Mouse (Mus musculus): ENCODE results near the gene Xpo4. TPM values are rescaled to one million over a fixed set of nuclear protein-coding genes. Genes with fewer than 3 reads are reported as not detected.
A peak's percentile ranks its signal among the peaks of the same experiment; 100 is the strongest.
"Not testable (repeated sequence)": the region's sequence is repeated elsewhere in the genome, so short reads cannot be mapped to it uniquely, and the experiment has no call there.

Gene Xpo4
- polyA plus RNA-seq, 1 experiment from 2014 or later, result 36.7 TPM

DNA sequence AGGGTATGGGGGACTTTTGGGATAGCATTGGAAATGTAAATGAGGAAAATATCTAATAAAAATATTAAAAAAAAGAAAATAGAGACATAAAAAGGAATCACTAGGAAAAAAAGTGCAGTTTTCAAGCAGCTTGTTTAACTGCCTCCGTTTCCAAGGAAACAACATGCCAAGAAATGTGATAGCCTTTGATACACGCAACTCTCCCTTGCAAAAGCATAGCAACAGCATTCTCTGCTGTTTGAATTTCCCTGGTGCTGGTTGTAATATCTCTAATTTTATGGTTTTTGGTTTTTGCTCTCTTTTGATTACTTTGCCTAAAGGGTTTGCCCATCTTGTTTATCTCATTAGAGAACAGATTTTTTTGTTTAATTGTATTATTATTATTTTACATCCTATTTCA, 10.3 kb upstream of the Xpo4 start:
- Histone ChIP-seq H3K27me3 (ENCODE audit: control insufficient read depth, insufficient read depth, low read length) (no peaks in the 10 kb centered on the region), H3K4me1 (ENCODE audit: control insufficient read depth, insufficient read depth, low read length) (no peaks in the 10 kb centered on the region), H3K9ac (ENCODE audit: low read length) (no peak overlapping the region), H3K4me2 (ENCODE audit: low read depth, severe bottlenecking) (no peak overlapping the region), H3K36me3 (ENCODE audit: control insufficient read depth, insufficient read depth, low read length) (no peaks in the 10 kb centered on the region), H3K4me3 (ENCODE audit: low read depth, low read length) (no peak overlapping the region), H3K27ac (replicated peaks; ENCODE audit: low read depth, low read length) (no peak overlapping the region), H3K9me3 (ENCODE audit: control insufficient read depth, low read length) (no peaks in the 10 kb centered on the region)
- ATAC-seq (ENCODE audit: insufficient number of reproducible peaks, low FRiP score, low TSS enrichment, low read depth), result no peak
- DNase-seq (ENCODE audit: low spot score), result no peak
- WGBS, result 58% methylated on average over 2 of the region's 2 CpGs

DNA sequence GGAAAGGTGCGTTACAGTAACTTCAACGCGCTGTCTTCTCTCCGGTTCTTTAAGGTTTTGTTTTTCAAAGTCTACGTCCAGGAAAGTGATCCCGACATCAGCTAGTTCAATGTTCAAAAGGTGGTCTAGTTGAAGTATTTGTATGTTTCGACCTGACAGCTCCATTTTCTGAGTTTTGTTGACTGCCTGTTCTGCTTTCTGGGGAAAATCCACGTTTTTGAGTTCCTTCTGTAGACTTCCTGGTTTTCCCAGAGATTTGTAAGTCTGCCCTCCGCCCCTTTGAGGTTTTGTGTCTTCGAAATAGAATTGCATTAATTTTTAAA, 359 bp upstream of the Xpo4 start:
- Histone ChIP-seq H3K9ac (ENCODE audit: low read length) (peak overlapping the region; percentile 94), H3K9me3 (ENCODE audit: control insufficient read depth, low read length) (no peaks in the 10 kb centered on the region), H3K36me3 (ENCODE audit: control insufficient read depth, insufficient read depth, low read length) (no peaks in the 10 kb centered on the region), H3K27ac (replicated peaks; ENCODE audit: low read depth, low read length) (no peak overlapping the region), H3K4me3 (ENCODE audit: low read depth, low read length) (peak overlapping the region; percentile 88), H3K4me2 (ENCODE audit: low read depth, severe bottlenecking) (peak overlapping the region; percentile 77), H3K27me3 (ENCODE audit: control insufficient read depth, insufficient read depth, low read length) (no peaks in the 10 kb centered on the region), H3K4me1 (ENCODE audit: control insufficient read depth, insufficient read depth, low read length) (peaks cover 8% of the 10 kb centered on the region; the same call in 1 of the 2 replicates)
- WGBS, result 15% methylated on average over 10 of the region's 10 CpGs
- ATAC-seq (ENCODE audit: insufficient number of reproducible peaks, low FRiP score, low TSS enrichment, low read depth) (no peak), DNase-seq (ENCODE audit: low spot score) (no peak)

DNA sequence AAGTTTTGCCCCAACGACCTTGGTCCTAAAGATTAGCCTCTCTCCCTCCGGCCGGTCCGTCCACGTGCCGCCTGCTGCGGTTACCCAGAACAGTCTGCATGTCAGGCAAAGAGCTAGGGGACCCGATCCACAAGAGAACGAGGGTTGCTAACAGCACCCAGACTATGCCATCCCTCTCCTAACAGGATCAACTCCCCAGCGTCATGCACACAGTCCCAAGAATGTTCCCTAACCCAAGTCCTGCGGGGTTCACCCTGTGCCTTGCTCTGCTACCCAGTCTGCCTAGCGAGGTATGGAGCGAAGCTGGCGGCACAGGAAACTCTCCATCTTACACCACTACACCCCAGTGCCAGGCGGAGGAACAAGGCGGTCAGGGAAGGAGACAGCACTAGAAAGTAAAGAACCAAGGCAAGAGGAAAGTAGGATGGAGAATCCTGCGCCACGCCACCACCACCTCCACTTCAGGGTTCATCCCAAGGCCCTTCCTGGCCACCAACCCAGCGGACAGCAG, 864 bp downstream of the Xpo4 start:
- H3K4me2 ChIP-seq (ENCODE audit: low read depth, severe bottlenecking), result peak overlapping the region; percentile 77
- H3K4me1 ChIP-seq (ENCODE audit: control insufficient read depth, insufficient read depth, low read length), result peaks cover 8% of the 10 kb centered on the region; the same call in 1 of the 2 replicates
- H3K36me3 ChIP-seq (ENCODE audit: control insufficient read depth, insufficient read depth, low read length), result no peaks in the 10 kb centered on the region
- H3K4me3 ChIP-seq (ENCODE audit: low read depth, low read length), result peak overlapping the region; percentile 88
- DNase-seq (ENCODE audit: low spot score), result no peak
- peak overlapping the region; percentile 94 for H3K9ac ChIP-seq (ENCODE audit: low read length)
- under 1% methylated on average over 19 of the region's 19 CpGs for WGBS
- no peaks in the 10 kb centered on the region for H3K27me3 ChIP-seq (ENCODE audit: control insufficient read depth, insufficient read depth, low read length)
- peak; percentile 67; the same call in 1 of the 2 replicates for ATAC-seq (ENCODE audit: insufficient number of reproducible peaks, low FRiP score, low TSS enrichment, low read depth)
- peak overlapping the region; percentile 93 for H3K27ac ChIP-seq (replicated peaks; ENCODE audit: low read depth, low read length)
- no peaks in the 10 kb centered on the region for H3K9me3 ChIP-seq (ENCODE audit: control insufficient read depth, low read length)

DNA sequence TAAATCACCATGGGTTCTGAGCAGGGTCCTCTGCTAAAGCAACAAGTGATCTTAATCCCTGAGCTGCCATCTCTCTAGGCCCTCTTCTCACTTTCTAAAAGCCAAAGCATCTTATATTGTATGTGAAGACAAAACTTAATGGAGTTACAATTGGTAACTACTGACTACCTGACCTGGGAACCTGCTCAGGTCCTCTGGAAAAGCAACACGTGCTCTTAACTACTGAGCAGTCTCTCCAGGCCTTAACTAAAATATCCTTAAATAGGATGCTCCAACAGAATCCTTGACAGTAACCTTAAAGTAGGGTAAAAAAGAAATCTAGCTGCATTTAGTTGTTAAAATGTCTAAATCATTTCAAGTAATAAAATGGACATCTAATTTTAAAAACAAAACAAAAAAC, 1.6 kb downstream of the Xpo4 start:
- WGBS, result 30% methylated on average over 1 of the region's 1 CpGs
- no peak overlapping the region for H3K27ac ChIP-seq (replicated peaks; ENCODE audit: low read depth, low read length)
- no peaks in the 10 kb centered on the region for H3K36me3 ChIP-seq (ENCODE audit: control insufficient read depth, insufficient read depth, low read length)
- H3K9ac ChIP-seq (ENCODE audit: low read length), result no peak overlapping the region; the same call in 1 of the 2 replicates
- ATAC-seq (ENCODE audit: insufficient number of reproducible peaks, low FRiP score, low TSS enrichment, low read depth) (no peak), DNase-seq (ENCODE audit: low spot score) (no peak)
- H3K9me3 ChIP-seq (ENCODE audit: control insufficient read depth, low read length), result no peaks in the 10 kb centered on the region
- H3K4me1 ChIP-seq (ENCODE audit: control insufficient read depth, insufficient read depth, low read length), result peaks cover 8% of the 10 kb centered on the region; the same call in 1 of the 2 replicates
- peak overlapping the region; percentile 77 for H3K4me2 ChIP-seq (ENCODE audit: low read depth, severe bottlenecking)
- H3K4me3 ChIP-seq (ENCODE audit: low read depth, low read length), result peak overlapping the region; percentile 88
- no peaks in the 10 kb centered on the region for H3K27me3 ChIP-seq (ENCODE audit: control insufficient read depth, insufficient read depth, low read length)

DNA sequence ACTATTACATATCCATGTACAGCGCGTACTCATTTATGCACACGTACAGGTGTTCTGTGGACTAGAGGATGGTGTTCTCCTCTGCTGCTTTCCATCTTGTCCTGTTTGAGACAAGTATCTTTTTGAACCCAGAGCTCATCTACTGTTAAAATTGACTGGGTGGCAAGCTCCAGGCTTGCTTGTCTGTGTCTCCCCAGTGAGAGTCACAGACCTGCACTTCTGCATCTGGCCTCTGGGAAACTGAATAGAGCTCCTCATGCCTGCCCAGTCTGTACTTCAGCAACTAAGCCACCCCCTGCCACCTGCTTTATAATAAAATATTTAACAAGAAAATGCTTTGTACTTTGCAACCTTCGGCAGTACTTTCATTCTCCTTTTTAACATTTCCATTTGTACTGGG, 6.9 kb downstream of the Xpo4 start:
- no peaks in the 10 kb centered on the region for H3K27me3 ChIP-seq (ENCODE audit: control insufficient read depth, insufficient read depth, low read length)
- H3K27ac ChIP-seq (replicated peaks; ENCODE audit: low read depth, low read length), result no peak overlapping the region
- DNase-seq (ENCODE audit: low spot score) (no peak), ATAC-seq (ENCODE audit: insufficient number of reproducible peaks, low FRiP score, low TSS enrichment, low read depth) (no peak)
- no peak overlapping the region for H3K4me3 ChIP-seq (ENCODE audit: low read depth, low read length)
- no peaks in the 10 kb centered on the region; the same call in 1 of the 2 replicates for H3K36me3 ChIP-seq (ENCODE audit: control insufficient read depth, insufficient read depth, low read length)
- H3K9ac ChIP-seq (ENCODE audit: low read length), result no peak overlapping the region
- no peak overlapping the region for H3K4me2 ChIP-seq (ENCODE audit: low read depth, severe bottlenecking)
- WGBS, result 96% methylated on average over 4 of the region's 4 CpGs
- H3K9me3 ChIP-seq (ENCODE audit: control insufficient read depth, low read length), result no peaks in the 10 kb centered on the region
- no peaks in the 10 kb centered on the region for H3K4me1 ChIP-seq (ENCODE audit: control insufficient read depth, insufficient read depth, low read length)

DNA sequence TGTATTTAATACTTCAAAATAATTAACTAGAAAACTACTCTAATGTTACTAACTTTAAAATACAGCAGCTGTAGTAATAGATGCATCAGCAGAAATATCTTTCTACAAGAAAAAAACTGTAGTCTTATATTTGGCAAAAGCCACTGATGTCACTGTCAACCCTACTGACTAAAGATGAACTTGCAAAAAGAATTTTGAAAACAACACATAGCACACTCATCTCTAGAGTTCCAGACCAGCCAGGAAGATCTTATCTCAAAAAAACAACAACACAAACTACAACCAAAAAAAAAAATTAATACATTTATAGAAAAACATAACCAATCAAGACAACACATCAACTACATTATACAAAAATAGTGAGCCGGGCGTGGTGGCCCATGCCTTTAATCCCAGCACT, 7.7 kb downstream of the Xpo4 start:
- H3K4me3 ChIP-seq (ENCODE audit: low read depth, low read length), result no peak overlapping the region
- no peak overlapping the region for H3K4me2 ChIP-seq (ENCODE audit: low read depth, severe bottlenecking)
- no peaks in the 10 kb centered on the region; the same call in 1 of the 2 replicates for H3K36me3 ChIP-seq (ENCODE audit: control insufficient read depth, insufficient read depth, low read length)
- H3K27me3 ChIP-seq (ENCODE audit: control insufficient read depth, insufficient read depth, low read length), result no peaks in the 10 kb centered on the region
- WGBS, result 96% methylated on average over 2 of the region's 2 CpGs
- no peak overlapping the region for H3K27ac ChIP-seq (replicated peaks; ENCODE audit: low read depth, low read length)
- H3K9ac ChIP-seq (ENCODE audit: low read length), result no peak overlapping the region
- no peaks in the 10 kb centered on the region for H3K4me1 ChIP-seq (ENCODE audit: control insufficient read depth, insufficient read depth, low read length)
- H3K9me3 ChIP-seq (ENCODE audit: control insufficient read depth, low read length), result no peaks in the 10 kb centered on the region
- DNase-seq (ENCODE audit: low spot score), result no peak
- ATAC-seq (ENCODE audit: insufficient number of reproducible peaks, low FRiP score, low TSS enrichment, low read depth), result no peak

DNA sequence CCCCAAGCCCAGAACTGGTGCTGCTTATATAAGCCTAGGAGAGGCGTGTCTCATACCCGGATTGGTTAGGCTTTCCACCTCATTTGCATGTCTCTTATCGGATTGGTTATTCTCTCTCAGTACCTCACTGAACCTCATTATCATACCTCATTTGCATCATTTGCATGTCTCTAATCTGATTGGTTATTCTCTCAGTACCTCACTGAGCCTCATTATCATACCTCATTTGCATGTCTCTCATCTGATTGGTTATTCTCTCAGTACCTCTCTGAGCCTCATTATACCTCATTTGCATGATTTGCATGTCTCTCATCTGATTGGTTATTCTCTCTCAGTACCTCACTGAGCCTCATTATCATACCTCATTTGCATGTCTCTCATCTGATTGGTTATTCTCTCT, 8.7 kb downstream of the Xpo4 start:
- not testable (repeated sequence) for H3K27ac ChIP-seq (replicated peaks; ENCODE audit: low read depth, low read length); H3K27me3 ChIP-seq (ENCODE audit: control insufficient read depth, insufficient read depth, low read length); H3K4me2 ChIP-seq (ENCODE audit: low read depth, severe bottlenecking); H3K36me3 ChIP-seq (ENCODE audit: control insufficient read depth, insufficient read depth, low read length); H3K9me3 ChIP-seq (ENCODE audit: control insufficient read depth, low read length); ATAC-seq (ENCODE audit: insufficient number of reproducible peaks, low FRiP score, low TSS enrichment, low read depth); H3K4me3 ChIP-seq (ENCODE audit: low read depth, low read length); H3K9ac ChIP-seq (ENCODE audit: low read length); H3K4me1 ChIP-seq (ENCODE audit: control insufficient read depth, insufficient read depth, low read length); DNase-seq (ENCODE audit: low spot score)
- 94% methylated on average over 3 of the region's 3 CpGs for WGBS

DNA sequence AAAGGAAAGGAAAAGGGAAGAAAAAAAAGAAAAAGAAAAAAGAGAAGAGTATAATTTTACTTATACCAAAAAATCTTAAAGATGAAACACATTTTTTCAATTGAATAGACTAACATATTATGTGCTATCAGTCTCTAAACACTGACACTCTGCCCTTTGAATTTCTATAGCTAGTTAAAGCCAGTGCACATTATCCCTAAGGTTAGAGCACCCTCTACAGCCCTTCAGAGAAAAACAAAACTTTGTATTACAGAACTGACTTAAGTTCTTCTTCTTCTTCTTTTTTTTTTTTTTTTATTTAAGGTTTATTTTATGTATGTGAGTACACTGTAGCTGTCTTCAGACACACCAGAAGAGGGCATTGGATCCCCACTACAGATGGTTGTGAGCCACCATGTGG, 15.7 kb downstream of the Xpo4 start:
- Histone ChIP-seq H3K4me2 (ENCODE audit: low read depth, severe bottlenecking) (no peak overlapping the region), H3K9ac (ENCODE audit: low read length) (no peak overlapping the region), H3K9me3 (ENCODE audit: control insufficient read depth, low read length) (no peaks in the 10 kb centered on the region), H3K27me3 (ENCODE audit: control insufficient read depth, insufficient read depth, low read length) (no peaks in the 10 kb centered on the region), H3K36me3 (ENCODE audit: control insufficient read depth, insufficient read depth, low read length) (no peaks in the 10 kb centered on the region), H3K27ac (replicated peaks; ENCODE audit: low read depth, low read length) (no peak overlapping the region), H3K4me1 (ENCODE audit: control insufficient read depth, insufficient read depth, low read length) (no peaks in the 10 kb centered on the region), H3K4me3 (ENCODE audit: low read depth, low read length) (no peak overlapping the region)
- ATAC-seq (ENCODE audit: insufficient number of reproducible peaks, low FRiP score, low TSS enrichment, low read depth) (no peak), DNase-seq (ENCODE audit: low spot score) (no peak)

DNA sequence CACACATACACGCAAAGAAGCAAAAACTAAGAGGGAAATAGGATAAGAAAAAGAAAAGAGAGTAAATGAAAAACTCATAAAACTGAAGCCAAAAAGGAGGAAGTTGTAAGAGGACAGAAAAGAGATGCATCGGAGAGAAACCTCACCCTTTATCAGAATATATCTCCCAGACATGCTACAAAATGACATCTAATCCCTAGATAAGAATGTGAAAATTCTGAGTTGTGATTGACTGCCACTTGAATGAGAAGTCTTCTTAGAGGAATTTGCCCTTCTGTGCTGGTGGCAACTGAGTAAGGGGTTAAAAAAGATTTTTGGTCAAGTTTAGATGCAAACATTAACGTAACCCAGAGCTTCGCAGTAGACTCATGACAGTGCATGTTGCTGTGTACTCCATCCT, 19.1 kb downstream of the Xpo4 start:
- Histone ChIP-seq H3K4me2 (ENCODE audit: low read depth, severe bottlenecking) (no peak overlapping the region), H3K36me3 (ENCODE audit: control insufficient read depth, insufficient read depth, low read length) (no peaks in the 10 kb centered on the region)
- WGBS, result 86% methylated on average over 4 of the region's 4 CpGs

More for the DNA sequence above, 19.1 kb downstream of the Xpo4 start:
- ATAC-seq (ENCODE audit: insufficient number of reproducible peaks, low FRiP score, low TSS enrichment, low read depth) (no peak), DNase-seq (ENCODE audit: low spot score) (no peak)
- Histone ChIP-seq H3K27ac (replicated peaks; ENCODE audit: low read depth, low read length) (no peak overlapping the region), H3K4me1 (ENCODE audit: control insufficient read depth, insufficient read depth, low read length) (no peaks in the 10 kb centered on the region), H3K27me3 (ENCODE audit: control insufficient read depth, insufficient read depth, low read length) (no peaks in the 10 kb centered on the region), H3K9ac (ENCODE audit: low read length) (no peak overlapping the region), H3K9me3 (ENCODE audit: control insufficient read depth, low read length) (no peaks in the 10 kb centered on the region), H3K4me3 (ENCODE audit: low read depth, low read length) (no peak overlapping the region)

All from limb, embryonic 11.5 days (tissue).